Mouse (Mus musculus) MEL (cell line): ENCODE data around the gene Crcp. TPM values are rescaled to one million over a fixed set of nuclear protein-coding genes. Genes with fewer than 3 reads are reported as not detected.

Experiments
- DNase-seq: peaks from one replicate; pipeline ENCODE4 v3.0.0; 2011; ENCODE audit warnings: low read depth, low spot score
- H3K27ac ChIP-seq: 2 replicates; pipeline ENCODE4 v1.5.1; 2012; ENCODE audit warnings: low read depth, mild to moderate bottlenecking, control low read depth, low read length, moderate library complexity; ENCODE audit not compliant: control insufficient read depth
- H3K27me3 ChIP-seq, 2 experiments: fragments of 150-350 bp in 1 of 2; sonication (generic) in 1 of 2; 2 replicates each; pipeline ENCODE4 v1.6.1; 2012; ENCODE audit warnings: low read length in 2 of 2, mild to moderate bottlenecking in 2 of 2, improper control_type of control experiment in 1 of 2, moderate library complexity in 1 of 2; ENCODE audit not compliant: insufficient read depth in 2 of 2, control insufficient read depth in 1 of 2
- H3K36me3 ChIP-seq, 2 experiments: 2 replicates each; pipeline ENCODE4 v1.6.1; 2012 to 2014; ENCODE audit warnings: low read length in 2 of 2, improper control_type of control experiment in 1 of 2, inconsistent platforms in 1 of 2, mild to moderate bottlenecking in 1 of 2; ENCODE audit not compliant: insufficient read depth in 2 of 2, control insufficient read depth in 1 of 2
- H3K4me1 ChIP-seq, 2 experiments: fragments of 150-350 bp in 1 of 2; sonication (generic) in 1 of 2; 2 replicates each; pipeline ENCODE4 v1.6.1; 2012; ENCODE audit warnings: low read length in 2 of 2, improper control_type of control experiment in 1 of 2, mild to moderate bottlenecking in 1 of 2; ENCODE audit not compliant: insufficient read depth in 2 of 2, control insufficient read depth in 1 of 2
- H3K4me3 ChIP-seq, 2 experiments: fragments of 150-350 bp in 1 of 2; sonication (generic) in 1 of 2; 2 replicates each; pipeline ENCODE4 v1.5.1; 2012; ENCODE audit warnings: low read depth in 2 of 2, low read length in 2 of 2, mild to moderate bottlenecking in 2 of 2, moderate library complexity in 2 of 2, control low read depth in 1 of 2, improper control_type of control experiment in 1 of 2; ENCODE audit not compliant: control insufficient read depth in 1 of 2, insufficient read depth in 1 of 2
- H3K79me2 ChIP-seq: 2 replicates; pipeline ENCODE4 v1.6.1; 2012; ENCODE audit warnings: mild to moderate bottlenecking, low read length, moderate library complexity; ENCODE audit not compliant: control insufficient read depth, poor library complexity, insufficient read depth
- H3K9ac ChIP-seq: 2 replicates; pipeline ENCODE4 v1.6.1; 2012; ENCODE audit warnings: low read depth, mild to moderate bottlenecking, control low read depth, low read length, moderate library complexity; ENCODE audit not compliant: control insufficient read depth, poor library complexity, severe bottlenecking
- H3K9me3 ChIP-seq: fragments of 150-350 bp; sonication (generic); replicated peaks from 2 replicates; pipeline ENCODE4 v1.6.1; 2012; ENCODE audit warnings: mild to moderate bottlenecking, low read length, improper control_type of control experiment, moderate library complexity; ENCODE audit not compliant: insufficient read depth
- BHLHE40 ChIP-seq: IDR thresholded peaks from 2 replicates; pipeline ENCODE4 v1.6.1; 2012; ENCODE audit warnings: low read depth, mild to moderate bottlenecking, inconsistent platforms, low read length, improper control_type of control experiment, borderline replicate concordance
- CHD1 ChIP-seq: IDR thresholded peaks from 2 replicates; pipeline ENCODE4 v1.6.1; 2012; ENCODE audit warnings: low read depth, mild to moderate bottlenecking, inconsistent platforms, low read length, improper control_type of control experiment
- CHD2 ChIP-seq: IDR thresholded peaks from 2 replicates; pipeline ENCODE4 v1.6.1; 2011; ENCODE audit warnings: low read length, improper control_type of control experiment
- CTCF ChIP-seq, 3 experiments: IDR thresholded peaks in 2 of 3; conservative IDR thresholded peaks in 1 of 3; 2 replicates each; pipeline ENCODE4 v1.5.1; 2011 to 2012; ENCODE audit warnings: low read length in 3 of 3, low read depth in 2 of 3, mild to moderate bottlenecking in 2 of 3, improper control_type of control experiment in 1 of 3, inconsistent platforms in 1 of 3, mixed read lengths in 1 of 3, moderate library complexity in 1 of 3; ENCODE audit not compliant: control insufficient read depth in 1 of 3, insufficient read depth in 1 of 3, poor library complexity in 1 of 3, severe bottlenecking in 1 of 3
- E2F4 ChIP-seq: IDR thresholded peaks from 2 replicates; pipeline ENCODE4 v1.6.1; 2011; ENCODE audit warnings: low read depth, low read length, improper control_type of control experiment, borderline replicate concordance
- ELF1 ChIP-seq: IDR thresholded peaks from 2 replicates; pipeline ENCODE4 v1.6.1; 2014; ENCODE audit warnings: low read depth, mild to moderate bottlenecking, inconsistent platforms, low read length, improper control_type of control experiment, moderate library complexity
- ETS1 ChIP-seq: IDR thresholded peaks from 2 replicates; pipeline ENCODE4 v1.6.1; 2012; ENCODE audit warnings: low read depth, mild to moderate bottlenecking, inconsistent platforms, low read length, improper control_type of control experiment, moderate library complexity
- JUND ChIP-seq: IDR thresholded peaks from 2 replicates; pipeline ENCODE4 v1.6.1; 2011; ENCODE audit warnings: low read depth, mild to moderate bottlenecking, improper control_type of control experiment, low read length
- KAT2A ChIP-seq: conservative IDR thresholded peaks from 2 replicates; pipeline ENCODE4 v1.6.1; 2012; ENCODE audit warnings: low read depth, low read length, improper control_type of control experiment, inconsistent platforms
- MAFK ChIP-seq: IDR thresholded peaks from 2 replicates; pipeline ENCODE4 v1.6.1; 2011; ENCODE audit warnings: low read depth, mild to moderate bottlenecking, low read length, improper control_type of control experiment, borderline replicate concordance
- MAZ ChIP-seq: IDR thresholded peaks from 2 replicates; pipeline ENCODE4 v1.6.1; 2012; ENCODE audit warnings: low read depth, mild to moderate bottlenecking, inconsistent platforms, low read length, improper control_type of control experiment
- MYC ChIP-seq: IDR thresholded peaks from 2 replicates; pipeline ENCODE4 v1.6.1; 2011; ENCODE audit warnings: low read depth, mild to moderate bottlenecking, low read length, improper control_type of control experiment, moderate library complexity
- NELFE ChIP-seq: IDR thresholded peaks from 2 replicates; pipeline ENCODE4 v1.6.1; 2011; ENCODE audit warnings: low read depth, low read length, improper control_type of control experiment
- POLR2AphosphoS2 ChIP-seq: IDR thresholded peaks from 2 replicates; pipeline ENCODE4 v1.6.1; 2011; ENCODE audit warnings: low read length, improper control_type of control experiment
- POLR2AphosphoS5 ChIP-seq: IDR thresholded peaks from 2 replicates; pipeline ENCODE4 v1.6.1; 2012; ENCODE audit warnings: low read depth, borderline replicate concordance, mild to moderate bottlenecking, inconsistent platforms, low read length, moderate library complexity, mixed read lengths
- RAD21 ChIP-seq: IDR thresholded peaks from 2 replicates; pipeline ENCODE4 v1.6.1; 2011; ENCODE audit warnings: mild to moderate bottlenecking, low read depth, low read length, improper control_type of control experiment
- RCOR1 ChIP-seq: IDR thresholded peaks from 2 replicates; pipeline ENCODE4 v1.6.1; 2012; ENCODE audit warnings: low read depth, mild to moderate bottlenecking, inconsistent platforms, low read length, improper control_type of control experiment
- SMC3 ChIP-seq: IDR thresholded peaks from 2 replicates; pipeline ENCODE4 v1.6.1; 2011; ENCODE audit warnings: low read depth, low read length, improper control_type of control experiment
- TBP ChIP-seq: IDR thresholded peaks from 2 replicates; pipeline ENCODE4 v1.8.0; 2011; ENCODE audit warnings: low read depth, low read length, improper control_type of control experiment
- USF1 ChIP-seq: IDR thresholded peaks from 2 replicates; pipeline ENCODE4 v1.6.1; 2014; ENCODE audit warnings: low read depth, mild to moderate bottlenecking, inconsistent platforms, low read length, improper control_type of control experiment, moderate library complexity
- USF2 ChIP-seq, 2 experiments: IDR thresholded peaks; 2 replicates each; pipeline ENCODE4 v1.6.1; 2011 to 2012; ENCODE audit warnings: improper control_type of control experiment in 2 of 2, low read length in 2 of 2, borderline replicate concordance in 1 of 2, inconsistent platforms in 1 of 2, low read depth in 1 of 2, mild to moderate bottlenecking in 1 of 2; ENCODE audit not compliant: insufficient read depth in 1 of 2
- ZC3H11A ChIP-seq: IDR thresholded peaks from 2 replicates; pipeline ENCODE4 v1.6.1; 2012; ENCODE audit warnings: low read depth, mild to moderate bottlenecking, inconsistent platforms, low read length, improper control_type of control experiment
- ZKSCAN1 ChIP-seq: IDR thresholded peaks from 2 replicates; pipeline ENCODE4 v1.6.1; 2012; ENCODE audit warnings: low read depth, mild to moderate bottlenecking, inconsistent platforms, low read length, improper control_type of control experiment, moderate library complexity
- ZNF384 ChIP-seq: IDR thresholded peaks from 2 replicates; pipeline ENCODE4 v1.6.1; 2012; ENCODE audit warnings: low read depth, mild to moderate bottlenecking, inconsistent platforms, low read length, improper control_type of control experiment
- polyA plus RNA-seq, 2 experiments: library from polyadenylated mRNA; stranded (reverse) in 1 of 2; unstranded in 1 of 2; fragments of >175 nt in 1 of 2; fragments of >200 nt in 1 of 2; gene quantifications; 2 replicates each; pipeline versions ENCODE4 v1.2.1 to v1.2.4; 2012; ENCODE audit warnings: low replicate concordance in 2 of 2, low read depth in 1 of 2; ENCODE audit not compliant: insufficient read length in 2 of 2, insufficient read depth in 1 of 2, missing spikeins in 1 of 2
- total RNA-seq: library from RNA; depleted of rRNA; stranded (reverse); fragments of 300-350 nt; gene quantifications from 2 replicates; pipeline ENCODE4 v1.2.3, GENCODE M21; 2012

The Crcp gene
- total and polyA plus RNA-seq, 3 experiments = 56.2 to 69.6 TPM; not detected in 1

DNA sequence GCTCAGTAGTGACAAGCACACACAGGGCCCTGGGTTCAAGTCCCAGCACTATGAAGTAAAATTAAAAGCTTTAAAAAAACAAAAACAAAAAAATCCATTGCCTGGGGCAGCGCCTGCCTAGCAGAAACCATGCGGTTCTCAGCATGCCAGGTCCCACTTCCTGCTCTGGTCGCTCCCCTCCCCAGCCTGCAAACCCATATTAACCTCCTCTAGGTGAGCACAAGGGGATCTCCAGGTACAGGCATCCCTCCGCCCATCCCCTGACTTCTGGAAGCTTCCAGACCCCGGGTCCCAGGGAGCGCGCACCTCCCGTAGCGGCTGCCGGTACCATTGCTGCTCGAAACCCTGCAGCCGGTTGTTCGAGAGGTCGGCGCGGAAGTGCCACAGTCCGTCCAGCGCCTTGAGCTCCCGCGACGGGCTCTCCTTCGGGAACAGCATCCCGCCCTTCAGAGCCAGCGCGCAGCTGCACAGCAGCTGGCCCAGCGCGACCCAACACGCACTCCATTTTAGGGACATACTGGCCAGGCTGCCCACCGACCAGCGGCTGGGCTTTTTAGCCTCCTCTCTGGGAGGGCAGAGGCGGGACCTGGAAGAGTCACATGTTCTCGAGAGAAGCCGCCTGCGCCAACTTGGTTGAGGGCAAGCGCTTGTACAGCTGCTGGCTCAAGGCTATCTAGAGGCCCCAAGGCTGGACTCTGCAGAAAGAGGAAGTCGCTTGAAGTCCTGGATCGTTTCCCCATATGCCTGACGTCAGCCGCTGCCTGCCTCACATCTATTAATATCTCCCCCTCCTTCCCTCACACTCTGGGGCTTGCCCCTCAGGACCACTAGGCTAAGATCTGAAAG is 26.6 kb upstream of the Crcp start, which contains the start of gene Gusb (continued):
- no peak for TF ChIP-seq POLR2AphosphoS5
- peak; percentile 79 for TF ChIP-seq NELFE
- TF ChIP-seq ZKSCAN1 = no peak
- peak; percentile 84 for TF ChIP-seq ETS1
- TF ChIP-seq ZNF384 = no peak

GRCm38 (mm10) chr5:130003229-130003628 is 25.9 kb upstream of the Crcp start:
- peak overlapping the region; percentile 82 to 96 for H3K4me3 ChIP-seq
- H3K9ac ChIP-seq = peak overlapping the region; percentile 84
- TF ChIP-seq USF1 (no peak), RCOR1 (no peak), ELF1 (no peak), USF2 (IDR thresholded peaks at IDR 0.05; ENCODE audit: borderline replicate concordance in 1 of 2, insufficient read depth in 1 of 2, low read depth in 1 of 2, low read length in 2 of 2) (no peak), MAZ (no peak), POLR2AphosphoS2 (no peak), E2F4 (no peak), KAT2A (no peak), BHLHE40 (no peak), MAFK (no peak), CHD1 (no peak), ETS1 (no peak), ZNF384 (no peak), TBP (no peak)

GRCm38 (mm10) chr5:130007344-130007743 is 21.7 kb upstream of the Crcp start:
- peaks cover 3 to 6% of the 10 kb centered on the region in 2 experiments for H3K4me1 ChIP-seq
- no peaks in the 10 kb centered on the region for H3K36me3 ChIP-seq
- no peak overlapping the region for H3K27ac ChIP-seq

More at GRCm38 (mm10) chr5:130003229-130003628, 25.9 kb upstream of the Crcp start:
- H3K79me2 ChIP-seq = peaks cover 13% of the 10 kb centered on the region
- H3K27ac ChIP-seq = peak overlapping the region; percentile 55
- no peaks in the 10 kb centered on the region for H3K9me3 ChIP-seq
- peaks cover 0 to 7% of the 10 kb centered on the region in 2 experiments; a peak in 2 of 4 replicates for H3K36me3 ChIP-seq
- peaks cover 3 to 16% of the 10 kb centered on the region in 2 experiments for H3K4me1 ChIP-seq
- DNase-seq = no peak
- no peaks in the 10 kb centered on the region for H3K27me3 ChIP-seq

More at GRCm38 (mm10) chr5:130007344-130007743, 21.7 kb upstream of the Crcp start:
- Histone ChIP-seq H3K9ac (no peak overlapping the region), H3K79me2 (peaks cover 3% of the 10 kb centered on the region), H3K27me3 (no peaks in the 10 kb centered on the region), H3K9me3 (no peaks in the 10 kb centered on the region), H3K4me3 (no peak overlapping the region)
- TF ChIP-seq RAD21 (peak; percentile 32), NELFE (no peak), SMC3 (peak; percentile 49), RCOR1 (no peak), ZNF384 (peak; percentile 37; the same call in 1 of the 2 replicates), ZC3H11A (peak; percentile 31; the same call in 1 of the 2 replicates), MYC (peak; percentile 87), JUND (no peak), CHD2 (no peak), CTCF (IDR thresholded peaks at IDR 0.05 in 2 of 3, conservative IDR thresholded peaks at IDR 0.05 in 1 of 3; ENCODE audit: control insufficient read depth in 1 of 3, insufficient read depth in 1 of 3, low read depth in 2 of 3, low read length in 3 of 3, poor library complexity in 1 of 3, severe bottlenecking in 1 of 3) (peak; percentile 40 to 65 (median 62)), BHLHE40 (no peak)
- DNase-seq = peak; percentile 62
